Mouse (Mus musculus) thymus, postnatal 0 days (tissue): ENCODE data around the gene Amt. TPM values are rescaled to one million over a fixed set of nuclear protein-coding genes. Genes with fewer than 3 reads are reported as not detected.
"Not testable (repeated sequence)": the region's sequence is repeated elsewhere in the genome, so short reads cannot be mapped to it uniquely, and the experiment has no call there.

Experiments used
- DNase-seq: peaks from one replicate; pipeline ENCODE4 v3.0.0-alpha.2; 2015; ENCODE audit warnings: low spot score
- polyA plus RNA-seq: library from polyadenylated mRNA; unstranded; fragments of >200 nt; fragmentation: Nextera tagmentation; extraction: Ambion mirVana; gene quantifications from 2 replicates; pipeline ENCODE4 v1.2.1, GENCODE M21; 2015

Amt gene
- 1.1 and 1.8 TPM in 2 replicates for polyA plus RNA-seq

DNA sequence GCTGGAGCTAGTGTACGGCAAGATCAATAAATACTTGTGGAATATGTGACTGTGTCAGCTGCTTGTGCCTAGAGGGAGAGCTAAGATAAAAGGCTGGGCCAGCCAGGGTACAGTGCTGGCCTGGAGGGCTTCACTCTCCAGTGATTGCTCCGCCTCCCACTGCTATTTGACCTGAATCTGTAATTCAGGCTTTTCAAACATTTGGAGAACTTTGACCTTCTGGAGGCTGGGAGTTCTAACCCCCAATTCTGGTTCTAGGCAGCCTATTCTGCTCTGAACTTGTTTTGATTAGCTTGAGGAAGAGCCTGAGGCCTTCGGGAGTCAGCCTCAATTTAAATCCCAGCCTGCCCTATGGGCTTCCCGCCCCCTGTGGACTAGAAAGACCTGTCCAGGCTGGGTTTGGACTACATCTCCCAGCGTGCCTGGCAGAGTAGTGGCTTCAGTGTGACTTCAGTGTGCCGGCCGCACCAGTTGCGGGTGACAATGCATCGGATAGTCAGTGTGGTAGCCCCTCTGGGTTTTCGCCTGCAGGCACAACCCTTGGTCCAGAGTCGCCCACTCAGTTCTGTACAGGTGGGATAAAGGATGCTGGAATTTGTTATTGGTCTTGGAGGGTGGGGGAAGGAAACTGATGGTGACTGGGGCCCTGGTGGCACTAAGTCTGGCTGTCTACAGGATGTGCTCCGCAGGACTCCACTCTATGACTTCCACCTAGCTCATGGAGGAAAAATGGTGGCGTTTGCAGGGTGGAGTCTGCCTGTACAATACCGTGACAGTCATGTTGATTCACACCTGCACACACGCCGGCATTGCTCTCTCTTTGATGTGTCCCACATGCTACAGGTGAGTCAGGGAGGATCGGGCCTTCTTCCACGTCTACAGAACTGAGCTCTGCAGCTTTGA, at the start of gene Amt:
Amt (plus strand) TSS at position 401 of the 903 bp plus-strand sequence.
- DNase-seq, result no peak

GRCm38 (mm10) chr9:108248957-108249356, 47.7 kb upstream of the Amt start:
- no peak for DNase-seq

GRCm38 (mm10) chr9:108251877-108252276, 44.8 kb upstream of the Amt start:
- DNase-seq, result no peak

DNA sequence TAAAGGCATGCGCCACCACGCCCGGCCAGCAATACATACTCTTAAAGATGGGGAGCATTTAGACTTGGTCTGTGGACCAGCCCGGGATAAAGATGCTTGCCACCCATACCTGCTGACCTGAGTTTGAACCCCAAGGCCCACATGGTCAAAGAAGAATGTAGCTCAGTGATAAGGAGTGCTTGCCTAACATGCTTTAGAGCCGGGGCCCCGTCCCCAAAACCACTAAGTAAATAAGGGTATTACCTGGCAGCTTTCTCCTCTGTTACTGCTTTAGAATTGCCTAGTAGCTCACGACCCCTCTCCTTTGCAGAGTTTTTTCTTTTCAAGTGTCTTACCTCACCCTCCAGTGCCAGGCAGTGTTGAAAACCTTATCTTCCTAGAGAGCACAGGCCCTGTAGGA, 43.9 kb upstream of the Amt start:
- no peak for DNase-seq

GRCm38 (mm10) chr9:108260526-108260925, 36.1 kb upstream of the Amt start:
- DNase-seq, result no peak

DNA sequence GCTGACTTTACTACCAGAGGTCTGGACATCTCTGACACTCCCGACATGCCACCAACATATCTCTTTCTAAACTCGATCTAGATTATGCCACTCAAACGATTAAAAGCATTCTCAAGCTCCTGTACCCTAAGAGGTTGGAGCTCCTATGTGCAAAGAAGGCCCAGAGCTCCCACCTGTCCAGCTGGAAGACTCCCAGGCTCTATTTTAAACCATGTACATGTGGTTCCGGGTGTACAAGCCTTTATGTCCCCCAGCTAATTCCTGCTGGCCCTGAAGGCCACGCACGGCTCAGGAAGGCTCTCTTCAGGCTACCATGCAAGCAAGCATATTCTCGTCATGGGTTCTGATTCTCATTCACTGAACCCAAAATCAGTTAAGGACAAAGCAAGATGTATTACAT, 34.8 kb upstream of the Amt start:
- DNase-seq, result no peak

DNA sequence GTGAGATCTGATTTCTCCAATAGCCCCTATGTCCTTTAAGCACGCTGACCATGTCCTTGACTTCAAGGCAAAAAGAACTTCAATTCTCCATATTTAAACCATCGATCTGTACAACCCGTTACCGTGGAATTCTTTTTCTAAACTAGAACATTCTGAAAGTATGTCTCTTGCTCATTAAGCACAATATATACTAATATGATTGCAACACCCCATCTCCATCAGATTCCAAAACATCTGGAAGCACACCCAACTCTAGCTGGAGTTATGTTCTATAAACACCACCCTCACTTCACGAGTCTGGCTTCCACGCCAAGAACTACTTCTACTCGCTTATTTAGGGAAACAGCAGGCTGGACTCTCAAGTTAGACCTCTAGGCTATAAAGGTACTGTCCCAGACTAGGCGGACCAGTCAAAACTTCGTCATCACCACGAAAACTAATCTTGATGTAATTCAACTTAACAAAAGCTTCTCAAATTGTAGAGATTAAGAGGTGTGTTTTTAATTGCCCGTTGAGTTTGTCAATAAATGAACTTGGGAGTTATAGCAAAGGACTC, 34.1 kb upstream of the Amt start:
- DNase-seq, result no peak

- no peak for DNase-seq
Observed at GRCm38 (mm10) chr9:108263131-108263681, 33.4 kb upstream of the Amt start.

GRCm38 (mm10) chr9:108263690-108264190, 32.9 kb upstream of the Amt start, which contains the start of gene Dag1:
Gene Dag1 (minus strand): TSS chr9:108263958.
- peak; percentile 94 for DNase-seq

GRCm38 (mm10) chr9:108264191-108264921, 32.3 kb upstream of the Amt start:
- DNase-seq, result no peak

GRCm38 (mm10) chr9:108266261-108266935, 30.3 kb upstream of the Amt start:
- DNase-seq, result no peak

DNA sequence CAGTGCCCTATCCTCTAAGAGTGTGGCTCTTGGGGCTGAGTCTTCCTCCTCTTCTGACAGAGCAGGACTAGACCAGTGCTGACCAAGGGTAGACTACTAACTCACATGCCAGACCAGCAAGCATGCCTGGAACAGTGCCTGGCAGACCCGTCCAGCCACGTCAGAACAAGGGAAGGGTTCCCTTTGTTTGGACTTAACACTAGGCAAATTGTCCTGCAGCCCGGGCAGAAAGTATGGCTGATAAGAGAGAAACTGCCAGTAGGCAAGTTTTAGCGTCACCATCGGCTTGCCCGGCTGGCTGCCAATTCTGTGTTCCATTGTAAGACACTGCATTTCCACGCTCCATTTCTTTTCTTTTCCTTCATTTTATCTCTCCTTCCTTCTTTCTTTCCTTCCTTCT, 29.0 kb upstream of the Amt start:
- DNase-seq, result no peak

DNA sequence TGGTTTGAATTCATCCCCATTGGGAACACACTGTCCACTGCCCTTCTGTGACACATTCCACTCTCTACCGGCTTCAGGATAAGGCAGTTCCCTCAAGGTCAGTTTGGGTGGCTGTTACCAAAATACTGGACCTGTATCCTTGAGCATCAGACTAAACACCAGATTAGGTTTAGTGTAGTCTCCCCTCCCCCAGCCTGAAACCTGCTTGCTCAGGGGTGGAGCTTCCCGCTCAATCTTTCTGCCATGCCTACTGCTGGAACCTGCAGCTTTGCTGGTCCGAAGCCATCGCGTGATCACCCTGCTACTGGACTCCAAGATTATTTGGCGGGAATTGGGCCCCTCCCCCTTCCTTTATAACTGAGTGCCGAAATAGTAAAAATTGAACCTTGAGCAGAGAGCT, 28.0 kb upstream of the Amt start:
- not testable (repeated sequence) for DNase-seq

DNA sequence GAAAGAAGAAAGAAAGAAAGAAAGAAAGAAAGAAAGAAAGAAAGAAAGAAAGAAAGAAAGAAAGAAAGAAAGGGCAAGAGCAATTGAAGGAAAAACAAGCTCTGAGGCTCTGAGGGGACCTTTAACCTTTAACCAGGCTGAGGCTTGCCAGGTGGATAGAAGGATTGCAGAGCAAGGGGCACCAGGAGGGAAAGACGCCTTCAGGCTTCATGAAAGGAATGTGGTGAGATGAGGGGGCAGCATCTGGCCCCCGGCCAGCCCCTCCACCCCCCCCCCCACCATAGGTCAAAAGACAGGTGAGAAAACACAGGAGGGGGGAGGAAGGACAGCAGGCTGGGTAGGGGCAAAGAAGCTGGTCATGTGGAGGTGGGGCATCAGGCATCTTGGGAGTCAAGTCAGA, 24.7 kb upstream of the Amt start:
- no peak for DNase-seq

GRCm38 (mm10) chr9:108272691-108273090, 24.0 kb upstream of the Amt start:
- DNase-seq, result no peak

GRCm38 (mm10) chr9:108273485-108273884, 23.2 kb upstream of the Amt start:
- DNase-seq, result no peak

GRCm38 (mm10) chr9:108274476-108275330, 21.9 kb upstream of the Amt start:
- DNase-seq, result no peak

GRCm38 (mm10) chr9:108275331-108275659, 21.4 kb upstream of the Amt start:
- no peak for DNase-seq

- DNase-seq, result peak; percentile 61
Observed at GRCm38 (mm10) chr9:108278697-108279450, 17.8 kb upstream of the Amt start.
